Mouse (Mus musculus): ENCODE results near the gene Gnptg. TPM values are rescaled to one million over a fixed set of nuclear protein-coding genes. Genes with fewer than 3 reads are reported as not detected.
"Not testable (repeated sequence)": the region's sequence is repeated elsewhere in the genome, so short reads cannot be mapped to it uniquely, and the experiment has no call there.

Gnptg gene
- polyA plus RNA-seq, 1 experiment from 2014 or later: 36.0 TPM

DNA sequence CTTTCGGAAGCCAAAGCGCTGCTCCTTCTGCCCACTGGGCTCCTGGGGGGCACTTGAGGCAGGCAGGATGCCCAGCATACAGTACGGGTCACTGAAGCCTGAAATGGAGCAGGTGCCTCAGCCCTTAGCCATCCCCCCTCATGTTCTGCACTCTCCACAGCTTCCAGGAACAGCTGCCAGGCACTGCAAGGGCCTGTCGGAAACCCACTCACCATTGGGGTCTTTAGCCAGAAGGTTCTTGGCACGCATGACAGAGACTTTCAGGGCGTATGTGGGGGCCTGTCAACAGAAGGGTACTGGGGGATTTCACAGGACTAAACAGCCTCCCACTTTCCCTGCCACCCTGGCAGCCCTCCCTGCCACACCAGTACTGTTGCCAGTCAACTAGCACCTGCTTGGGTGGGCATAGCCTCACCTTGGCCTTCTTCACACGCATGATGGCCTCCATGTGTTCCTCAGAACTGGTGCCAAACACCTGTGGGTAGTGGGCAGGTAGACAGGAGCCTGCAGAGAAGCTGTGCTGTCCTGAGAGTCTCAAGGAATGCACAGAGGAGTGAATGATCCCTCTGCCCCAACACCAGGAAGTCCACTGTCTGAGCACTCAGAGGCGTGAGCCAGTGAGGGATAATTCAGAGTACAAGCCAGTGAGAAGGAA is 10.4 kb upstream of the Gnptg start:
- no peak overlapping the region for H3K27ac ChIP-seq (replicated peaks)
- no peak overlapping the region for H3K9ac ChIP-seq (ENCODE audit: low read length)
- DNase-seq (ENCODE audit: low spot score): no peak
- WGBS: 84% methylated on average over 8 of the region's 8 CpGs
- no peaks in the 10 kb centered on the region for H3K4me1 ChIP-seq (replicated peaks; ENCODE audit: control insufficient read depth, insufficient read depth)
- no peak overlapping the region for H3K4me3 ChIP-seq (ENCODE audit: low read depth, low read length)
- no peak for ATAC-seq (ENCODE audit: low FRiP score, low TSS enrichment)
- H3K4me2 ChIP-seq (replicated peaks; ENCODE audit: low read depth): no peak overlapping the region
- H3K9me3 ChIP-seq (ENCODE audit: control insufficient read depth, low read length): no peaks in the 10 kb centered on the region
- TF ChIP-seq EP300 (optimal IDR thresholded peaks at IDR 0.05): no peak
- no peak for TF ChIP-seq CTCF (IDR thresholded peaks at IDR 0.05; ENCODE audit: low read depth)
- no peaks in the 10 kb centered on the region for H3K36me3 ChIP-seq (ENCODE audit: control insufficient read depth, insufficient read depth, low read length)
- no peaks in the 10 kb centered on the region for H3K27me3 ChIP-seq (ENCODE audit: control insufficient read depth, insufficient read depth, low read length)

DNA sequence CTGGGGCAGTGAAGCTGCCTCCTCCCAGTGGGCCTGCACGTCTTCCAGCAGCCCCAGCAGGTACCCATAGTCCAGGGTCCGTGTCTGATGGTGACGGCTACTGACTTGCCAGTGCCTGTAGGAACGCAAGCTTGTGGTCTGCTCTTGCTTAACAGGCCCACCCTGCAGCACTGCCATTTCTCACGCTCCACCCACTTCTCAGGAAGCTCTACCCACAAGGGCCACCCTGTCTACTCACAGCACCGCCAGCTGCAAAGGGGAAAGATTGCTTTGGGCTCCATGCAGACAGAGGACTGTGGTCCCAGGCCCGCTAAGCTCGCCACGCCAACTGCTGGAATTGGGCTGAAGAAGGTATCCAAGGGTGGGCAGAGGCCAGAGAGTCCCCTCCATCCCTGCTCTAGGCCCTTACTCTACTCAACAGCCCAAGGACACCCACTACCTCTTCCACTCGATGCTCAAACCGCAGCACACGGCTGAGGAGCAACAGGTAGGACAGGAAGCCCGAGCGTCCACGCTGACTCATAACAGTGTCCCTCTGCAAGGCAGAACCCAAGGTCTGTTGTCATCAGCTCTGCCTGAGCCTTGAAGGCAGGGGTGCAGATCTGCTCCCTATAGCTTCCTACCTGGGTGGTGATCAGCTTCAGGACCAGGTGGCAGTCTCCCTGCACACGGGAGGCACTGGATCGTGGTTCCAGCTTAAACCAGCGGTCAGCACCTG is 8.3 kb upstream of the Gnptg start:
- Histone ChIP-seq H3K9me3 (ENCODE audit: control insufficient read depth, low read length) (no peaks in the 10 kb centered on the region), H3K4me1 (replicated peaks; ENCODE audit: control insufficient read depth, insufficient read depth) (no peaks in the 10 kb centered on the region), H3K4me2 (replicated peaks; ENCODE audit: low read depth) (no peak overlapping the region), H3K4me3 (ENCODE audit: low read depth, low read length) (no peak overlapping the region), H3K36me3 (ENCODE audit: control insufficient read depth, insufficient read depth, low read length) (no peaks in the 10 kb centered on the region; the same call in 1 of the 2 replicates), H3K27me3 (ENCODE audit: control insufficient read depth, insufficient read depth, low read length) (no peaks in the 10 kb centered on the region), H3K27ac (replicated peaks) (no peak overlapping the region), H3K9ac (ENCODE audit: low read length) (no peak overlapping the region)
- ATAC-seq (ENCODE audit: low FRiP score, low TSS enrichment): no peak
- DNase-seq (ENCODE audit: low spot score): no peak
- TF ChIP-seq EP300 (optimal IDR thresholded peaks at IDR 0.05) (no peak), CTCF (IDR thresholded peaks at IDR 0.05; ENCODE audit: low read depth) (no peak)
- 71% methylated on average over 18 of the region's 18 CpGs for WGBS

DNA sequence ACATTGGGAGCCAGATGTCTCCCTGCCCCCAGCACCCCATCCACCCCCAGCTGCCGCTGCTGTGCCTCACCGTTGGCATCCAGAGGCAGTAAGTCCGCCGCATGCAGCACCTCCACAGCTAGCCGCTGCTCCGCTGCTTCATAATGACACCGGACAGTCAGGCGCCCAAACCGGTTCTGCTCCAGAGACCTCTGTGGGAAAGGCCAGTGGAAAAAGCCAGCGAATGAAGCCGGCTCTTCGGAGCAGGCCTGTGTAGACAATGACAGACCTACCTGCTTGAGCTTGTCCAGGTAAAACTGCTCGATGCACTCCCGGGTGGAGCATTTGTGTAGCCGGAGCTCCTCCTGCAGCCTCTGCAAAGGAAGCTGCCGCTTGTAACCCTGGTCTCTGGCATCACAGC is 4.3 kb upstream of the Gnptg start:
- Histone ChIP-seq H3K4me2 (replicated peaks; ENCODE audit: low read depth) (no peak overlapping the region), H3K9me3 (ENCODE audit: control insufficient read depth, low read length) (no peaks in the 10 kb centered on the region), H3K36me3 (ENCODE audit: control insufficient read depth, insufficient read depth, low read length) (peaks cover 3% of the 10 kb centered on the region), H3K9ac (ENCODE audit: low read length) (no peak overlapping the region), H3K4me1 (replicated peaks; ENCODE audit: control insufficient read depth, insufficient read depth) (peaks cover 4% of the 10 kb centered on the region; the same call in 1 of the 2 replicates), H3K4me3 (ENCODE audit: low read depth, low read length) (no peak overlapping the region), H3K27ac (replicated peaks) (no peak overlapping the region), H3K27me3 (ENCODE audit: control insufficient read depth, insufficient read depth, low read length) (no peaks in the 10 kb centered on the region)
- no peak for DNase-seq (ENCODE audit: low spot score)
- 63% methylated on average over 16 of the region's 16 CpGs for WGBS
- no peak for ATAC-seq (ENCODE audit: low FRiP score, low TSS enrichment)
- TF ChIP-seq CTCF (IDR thresholded peaks at IDR 0.05; ENCODE audit: low read depth): peak; percentile 43; the same call in 1 of the 2 replicates
- no peak for TF ChIP-seq EP300 (optimal IDR thresholded peaks at IDR 0.05)

DNA sequence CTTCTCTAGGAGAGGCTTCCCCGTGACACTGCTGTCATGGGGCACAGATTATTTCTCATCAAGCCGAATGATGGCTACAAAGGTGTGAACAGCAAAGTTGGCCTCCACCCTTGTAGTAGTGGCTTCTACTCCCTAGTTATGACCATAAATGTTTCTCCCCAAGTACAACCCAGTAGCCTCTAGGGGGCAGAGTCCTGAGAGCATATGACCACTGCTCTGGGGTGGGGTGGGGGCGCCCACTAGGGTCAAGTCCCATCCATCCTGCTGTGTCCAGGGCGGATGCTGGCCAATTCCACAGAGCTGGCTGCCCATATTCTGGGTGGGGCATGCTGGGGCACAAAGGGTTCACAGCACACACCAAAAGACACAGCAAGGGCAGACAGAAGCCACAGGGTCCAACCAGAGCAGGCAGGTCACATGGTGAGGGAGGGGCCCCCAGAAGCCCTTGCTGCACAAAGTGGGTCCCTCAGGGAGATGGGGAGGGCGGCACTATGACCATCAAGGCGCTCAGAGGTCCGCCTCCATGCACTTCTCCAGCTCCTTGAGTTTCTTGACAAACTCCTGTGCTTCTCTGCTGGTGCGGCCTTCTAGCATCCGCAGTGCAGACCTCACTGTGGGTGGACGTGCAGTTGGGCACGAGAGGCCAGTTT is 3.3 kb upstream of the Gnptg start:
- no peak overlapping the region for H3K9ac ChIP-seq (ENCODE audit: low read length)
- H3K4me2 ChIP-seq (replicated peaks; ENCODE audit: low read depth): no peak overlapping the region
- H3K4me1 ChIP-seq (replicated peaks; ENCODE audit: control insufficient read depth, insufficient read depth): peaks cover 4% of the 10 kb centered on the region; the same call in 1 of the 2 replicates
- no peak overlapping the region for H3K27ac ChIP-seq (replicated peaks)
- DNase-seq (ENCODE audit: low spot score) (no peak), ATAC-seq (ENCODE audit: low FRiP score, low TSS enrichment) (no peak)
- H3K36me3 ChIP-seq (ENCODE audit: control insufficient read depth, insufficient read depth, low read length): peaks cover 3% of the 10 kb centered on the region
- WGBS: 88% methylated on average over 11 of the region's 11 CpGs
- H3K4me3 ChIP-seq (ENCODE audit: low read depth, low read length): no peak overlapping the region
- TF ChIP-seq CTCF (IDR thresholded peaks at IDR 0.05; ENCODE audit: low read depth) (peak; percentile 48), EP300 (optimal IDR thresholded peaks at IDR 0.05) (no peak)
- H3K27me3 ChIP-seq (ENCODE audit: control insufficient read depth, insufficient read depth, low read length): no peaks in the 10 kb centered on the region
- H3K9me3 ChIP-seq (ENCODE audit: control insufficient read depth, low read length): no peaks in the 10 kb centered on the region

- H3K27ac ChIP-seq (replicated peaks): no peak overlapping the region
- no peaks in the 10 kb centered on the region for H3K27me3 ChIP-seq (ENCODE audit: control insufficient read depth, insufficient read depth, low read length)
- no peak for TF ChIP-seq EP300 (optimal IDR thresholded peaks at IDR 0.05)
- no peak for TF ChIP-seq CTCF (IDR thresholded peaks at IDR 0.05; ENCODE audit: low read depth)
- no peak for ATAC-seq (ENCODE audit: low FRiP score, low TSS enrichment)
- peaks cover 4% of the 10 kb centered on the region for H3K36me3 ChIP-seq (ENCODE audit: control insufficient read depth, insufficient read depth, low read length)
- no peak overlapping the region for H3K9ac ChIP-seq (ENCODE audit: low read length)
- H3K9me3 ChIP-seq (ENCODE audit: control insufficient read depth, low read length): no peaks in the 10 kb centered on the region
- no peak for DNase-seq (ENCODE audit: low spot score)
- WGBS: 81% methylated on average over 9 of the region's 9 CpGs
- no peak overlapping the region for H3K4me3 ChIP-seq (ENCODE audit: low read depth, low read length)
- H3K4me2 ChIP-seq (replicated peaks; ENCODE audit: low read depth): no peak overlapping the region
- H3K4me1 ChIP-seq (replicated peaks; ENCODE audit: control insufficient read depth, insufficient read depth): peaks cover under 1% of the 10 kb centered on the region; the same call in 1 of the 2 replicates
Measured at GRCm38 (mm10) chr17:25235635-25236034, 4.3 kb downstream of the Gnptg start.

- not testable (repeated sequence) for H3K27me3 ChIP-seq (ENCODE audit: control insufficient read depth, insufficient read depth, low read length); H3K27ac ChIP-seq (replicated peaks); H3K4me3 ChIP-seq (ENCODE audit: low read depth, low read length); H3K36me3 ChIP-seq (ENCODE audit: control insufficient read depth, insufficient read depth, low read length); DNase-seq (ENCODE audit: low spot score); H3K9ac ChIP-seq (ENCODE audit: low read length); H3K4me1 ChIP-seq (replicated peaks; ENCODE audit: control insufficient read depth, insufficient read depth); H3K9me3 ChIP-seq (ENCODE audit: control insufficient read depth, low read length); H3K4me2 ChIP-seq (replicated peaks; ENCODE audit: low read depth)
- 96% methylated on average over 5 of the region's 11 CpGs for WGBS
- ATAC-seq (ENCODE audit: low FRiP score, low TSS enrichment): 0 out of 2 replicates have a peak, but pooled peaks have one; percentile 46
Measured at GRCm38 (mm10) chr17:25231621-25232020, 8.3 kb downstream of the Gnptg start.

All from stomach, postnatal 0 days (tissue).